In genomic region chr2:165821671-165822070, GRCm38 (mm10) we compare ENCODE assay signal across 14 mouse cellular contexts.
"Had no signal": no experiment of that assay in that cellular context is flagged by ENCODE, and none has a peak within 500 bp of the region (broad histone marks: within the 10 kb centered on the region; RNA-seq: fewer than 3 reads in every experiment).

No protein-coding gene starts in this region.

- H3K27me3 ChIP-seq: kidney, embryonic 15.5 days; liver, embryonic 12.5 days; midbrain, embryonic 12.5 days; neural tube, embryonic 12.5 days had no signal

- ATAC-seq: liver, embryonic 12.5 days had no signal

- H3K9ac ChIP-seq: kidney, embryonic 15.5 days; liver, embryonic 12.5 days; lung, embryonic 14.5 days; midbrain, embryonic 12.5 days; neural tube, embryonic 12.5 days had no signal

- DNase-seq: kidney, adult 18-20 months; kidney, postnatal 14 days; layer of hippocampus, postnatal 36 days; left cerebral cortex, postnatal 4 days; lung, embryonic 14.5 days; lung, postnatal 14 days; right cerebral cortex, postnatal 14 days; thymus, adult 2 months; thymus, postnatal 25 days had no signal

- H3K9me3 ChIP-seq: kidney, embryonic 15.5 days; liver, embryonic 12.5 days; midbrain, embryonic 12.5 days; neural tube, embryonic 12.5 days had no signal

- H3K27ac ChIP-seq: liver, embryonic 12.5 days; neural tube, embryonic 12.5 days had no signal

- H3K4me2 ChIP-seq: kidney, embryonic 15.5 days; liver, embryonic 12.5 days; lung, embryonic 14.5 days; midbrain, embryonic 12.5 days; neural tube, embryonic 12.5 days had no signal

- H3K4me3 ChIP-seq: kidney, embryonic 15.5 days; liver, embryonic 12.5 days; midbrain, embryonic 12.5 days; myocyte; neural tube, embryonic 12.5 days had no signal

- H3K4me1 ChIP-seq: liver, embryonic 12.5 days had no signal
